Mouse (Mus musculus): ENCODE results near the gene Arhgap1. TPM values are rescaled to one million over a fixed set of nuclear protein-coding genes. Genes with fewer than 3 reads are reported as not detected.

The Arhgap1 gene
- total RNA-seq, 2 experiments from 2014 or later: 65.1 to 66.2 TPM

DNA sequence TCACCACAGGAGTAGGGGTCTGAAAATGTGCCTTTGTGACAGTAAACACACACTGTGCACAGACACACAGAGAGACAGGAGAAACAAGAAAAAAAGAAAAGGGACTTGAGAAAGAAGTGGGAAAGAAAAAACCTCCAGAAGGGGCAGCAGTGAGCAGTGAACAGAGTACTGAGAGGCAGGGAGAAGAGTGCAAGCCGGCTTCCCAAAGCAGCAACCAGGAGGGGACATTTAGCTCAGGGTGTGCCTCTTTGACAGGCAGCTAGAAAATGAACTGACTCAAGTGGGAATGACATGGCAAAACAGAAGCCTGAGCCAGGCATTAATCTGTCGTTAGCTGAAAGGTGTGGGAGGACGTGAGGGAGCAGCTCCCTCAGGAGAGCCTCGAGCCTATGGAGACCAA lies 33.2 kb downstream of the Arhgap1 start:
- Histone ChIP-seq H3K4me3 (no peak overlapping the region), H3K27ac (peak overlapping the region; percentile 59; the same call in 1 of the 2 replicates)
- peak; percentile 85 for TF ChIP-seq CTCF (conservative IDR thresholded peaks at IDR 0.05)
- peak; percentile 70 to 73 for DNase-seq (ENCODE audit: low spot score in 2 of 2)

DNA sequence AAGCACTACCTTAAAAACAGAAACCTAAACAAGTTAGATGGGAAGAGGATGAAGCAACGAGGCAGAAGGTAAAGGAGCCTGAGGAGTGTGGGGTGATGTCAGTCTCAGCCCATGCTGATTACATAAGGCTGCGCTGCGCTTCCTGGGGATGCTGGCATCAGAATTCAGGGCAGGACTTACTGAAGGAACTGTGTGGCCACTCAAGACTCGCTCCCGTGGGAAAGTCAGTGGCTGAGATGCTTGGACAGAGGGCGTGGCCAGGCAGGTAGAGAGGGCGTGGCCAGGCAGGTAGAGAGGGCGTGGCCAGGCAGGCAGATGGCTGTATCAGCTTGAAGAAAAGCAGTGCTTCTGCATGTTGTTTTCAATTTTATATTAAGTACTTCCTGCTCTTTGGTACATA lies 34.3 kb downstream of the Arhgap1 start:
- DNase-seq (ENCODE audit: low spot score in 2 of 2): no peak
- no peak for TF ChIP-seq CTCF (conservative IDR thresholded peaks at IDR 0.05)
- Histone ChIP-seq H3K27ac (peak overlapping the region; percentile 59), H3K4me3 (no peak overlapping the region)

DNA sequence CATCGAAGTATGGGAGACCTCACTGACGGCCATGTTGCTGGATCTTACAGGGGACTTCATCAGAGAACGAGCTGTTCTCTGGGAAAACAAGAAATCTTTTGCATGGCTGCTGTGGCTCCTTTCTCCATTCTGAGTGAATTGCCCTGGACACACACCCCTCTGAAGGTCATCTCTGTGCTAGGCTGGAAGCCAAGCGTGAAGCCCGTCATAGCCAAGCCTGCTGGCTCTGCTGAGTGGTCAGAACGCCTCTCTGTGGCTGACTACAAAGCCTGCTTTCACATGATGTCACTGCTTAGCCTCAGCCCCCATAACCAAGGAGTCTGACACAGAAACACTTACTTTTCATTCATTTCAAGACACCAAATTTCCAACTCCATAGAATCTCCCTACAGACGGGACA lies 39.8 kb downstream of the Arhgap1 start:
- Histone ChIP-seq H3K4me3 (no peak overlapping the region), H3K27ac (peak overlapping the region; percentile 67)
- DNase-seq (ENCODE audit: low spot score in 2 of 2): peak; percentile 47 to 58
- TF ChIP-seq CTCF (conservative IDR thresholded peaks at IDR 0.05): no peak

DNA sequence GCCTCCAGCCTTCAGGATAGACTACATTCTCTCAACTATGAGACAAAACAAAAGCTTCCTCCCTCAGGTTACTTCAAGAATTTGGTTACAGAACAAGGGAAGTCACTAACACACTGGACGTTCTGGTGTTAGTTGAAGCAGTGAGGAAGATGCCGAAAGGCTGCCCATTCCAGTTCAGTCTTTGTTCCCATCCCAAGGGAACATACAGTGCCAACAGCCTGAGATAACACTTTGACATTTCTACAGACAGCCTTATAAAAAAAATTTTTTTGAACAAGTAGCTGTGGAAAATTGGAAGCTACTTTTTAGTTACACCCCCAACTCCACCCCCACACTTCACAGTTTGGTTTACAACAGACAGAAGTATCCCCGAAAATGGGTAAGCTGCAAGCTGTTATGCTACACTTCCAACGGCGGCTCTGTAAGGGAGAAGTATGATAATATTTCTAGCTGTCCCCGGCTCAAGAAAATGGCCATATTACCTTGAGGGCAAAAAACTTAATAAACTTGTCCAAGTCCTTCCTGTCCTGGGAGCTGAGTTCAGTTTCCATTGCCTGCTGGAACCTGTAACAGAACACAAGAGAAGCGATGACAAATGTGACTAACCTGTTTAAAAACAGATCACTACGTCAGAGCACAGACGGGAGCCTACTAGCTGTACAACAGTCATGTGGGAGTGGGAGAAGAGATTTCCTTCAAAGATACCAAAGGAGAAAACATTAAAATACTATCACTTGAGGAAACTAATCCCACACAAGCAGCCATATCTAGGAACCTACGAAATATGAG lies 46.0 kb downstream of the Arhgap1 start:
- peak; percentile 43 to 57 for DNase-seq (ENCODE audit: low spot score in 2 of 2)
- Histone ChIP-seq H3K4me3 (no peak overlapping the region), H3K27ac (peak overlapping the region; percentile 59; the same call in 1 of the 2 replicates)
- no peak for TF ChIP-seq CTCF (conservative IDR thresholded peaks at IDR 0.05)

DNA sequence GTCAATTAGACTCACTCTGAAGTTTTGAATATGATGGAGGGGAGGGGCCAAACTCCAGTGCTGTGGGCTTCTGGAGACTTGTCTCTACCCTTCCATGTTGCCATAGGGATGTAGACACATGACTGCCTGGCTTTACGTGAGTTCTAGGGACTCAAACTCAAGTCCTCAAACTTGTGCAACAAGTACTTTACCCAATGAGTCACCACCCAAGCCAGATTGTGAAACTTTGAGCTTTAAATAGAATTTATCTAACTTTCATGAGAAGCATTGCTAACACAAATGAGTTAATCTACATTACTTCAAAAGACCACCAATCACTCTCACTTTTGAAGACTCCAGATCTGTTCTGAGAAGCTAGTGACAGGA lies 46.5 kb downstream of the Arhgap1 start:
- H3K27ac ChIP-seq: peak overlapping the region; percentile 56; the same call in 1 of the 2 replicates
- H3K4me3 ChIP-seq: no peak overlapping the region
- DNase-seq (ENCODE audit: low spot score in 2 of 2): no peak
- no peak for TF ChIP-seq CTCF (conservative IDR thresholded peaks at IDR 0.05)

DNA sequence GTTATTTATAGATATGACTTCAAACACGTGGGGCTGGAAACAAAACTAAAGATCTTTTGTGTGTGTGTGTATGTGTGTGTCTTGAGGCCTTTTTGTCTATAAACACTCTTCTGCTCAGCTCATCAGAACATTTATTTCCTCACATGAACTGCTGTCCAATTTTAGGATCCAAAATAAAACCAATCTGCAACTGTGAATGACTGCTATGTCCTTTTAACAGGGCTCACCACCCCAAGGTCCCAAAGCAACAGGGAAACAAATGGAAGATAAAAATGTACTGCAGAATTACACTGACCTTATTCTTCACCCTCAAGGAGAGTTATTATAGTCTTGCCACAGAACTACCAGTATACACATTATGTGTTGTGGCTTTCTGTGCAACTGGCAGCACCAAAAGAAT lies 49.6 kb downstream of the Arhgap1 start:
- H3K4me3 ChIP-seq: no peak overlapping the region
- H3K27ac ChIP-seq: peak overlapping the region; percentile 32; the same call in 1 of the 2 replicates
- no peak for DNase-seq (ENCODE audit: low spot score in 2 of 2)
- no peak for TF ChIP-seq CTCF (conservative IDR thresholded peaks at IDR 0.05)

DNA sequence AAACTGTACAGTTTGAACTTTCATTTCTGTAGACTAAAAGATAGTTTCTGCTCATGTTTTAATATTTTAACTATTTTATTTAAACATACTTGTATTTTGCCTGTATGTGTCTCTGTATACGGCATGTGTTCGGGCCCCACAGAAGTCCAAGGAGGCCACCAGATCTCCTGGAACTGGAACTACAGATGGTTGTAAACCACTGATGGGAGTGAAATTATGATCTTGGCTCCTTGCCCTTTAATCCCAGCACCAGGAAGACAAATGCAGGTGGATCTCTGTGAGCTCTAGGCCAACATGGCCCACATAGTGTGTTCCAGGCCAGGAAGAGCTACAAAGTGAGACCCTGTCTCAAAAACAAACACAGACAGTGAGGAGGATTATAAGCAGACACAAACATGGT lies 51.7 kb downstream of the Arhgap1 start:
- DNase-seq (ENCODE audit: low spot score in 2 of 2): no peak
- no peak for TF ChIP-seq CTCF (conservative IDR thresholded peaks at IDR 0.05)
- Histone ChIP-seq H3K27ac (no peak overlapping the region), H3K4me3 (no peak overlapping the region)

DNA sequence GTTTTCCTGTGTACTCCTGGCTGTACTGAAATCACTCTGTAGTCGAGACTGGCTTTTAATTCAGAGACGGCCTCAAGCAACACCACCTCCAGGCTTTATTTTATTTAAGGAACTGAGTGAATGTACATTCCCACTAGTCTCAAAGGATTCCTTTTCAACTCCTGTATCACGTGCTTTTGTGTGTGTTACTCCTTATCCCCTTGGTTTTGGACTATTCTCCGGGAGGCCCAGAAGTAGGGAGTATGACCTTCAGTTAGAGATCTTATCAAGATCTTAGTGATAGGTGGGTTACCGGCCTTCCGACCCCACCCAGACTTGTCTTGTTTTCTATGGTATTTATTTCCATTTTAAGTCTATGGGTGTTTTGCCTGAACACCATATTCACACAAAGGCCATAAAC lies 56.1 kb downstream of the Arhgap1 start:
- TF ChIP-seq CTCF (conservative IDR thresholded peaks at IDR 0.05): no peak
- Histone ChIP-seq H3K4me3 (no peak overlapping the region), H3K27ac (no peak overlapping the region)
- no peak for DNase-seq (ENCODE audit: low spot score in 2 of 2)

DNA sequence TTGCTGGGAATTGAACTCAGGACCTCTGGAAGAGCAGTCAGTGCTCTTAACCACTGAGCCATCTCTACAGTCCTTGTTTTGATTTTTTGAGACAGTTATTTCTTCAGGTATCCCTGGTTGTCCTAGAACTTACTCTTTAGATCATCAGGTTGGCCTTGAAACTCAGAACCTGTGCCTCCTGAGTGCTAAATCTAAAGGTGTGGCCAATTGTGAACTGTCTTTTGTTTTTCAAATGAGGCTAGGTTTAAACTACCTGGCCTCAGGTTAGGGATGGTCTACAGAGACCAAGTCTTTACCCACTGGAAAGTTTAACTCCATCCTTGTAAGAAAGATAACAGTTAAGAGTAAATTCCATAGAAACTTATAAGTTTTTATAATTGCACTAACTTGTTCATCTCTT lies 56.8 kb downstream of the Arhgap1 start:
- Histone ChIP-seq H3K4me3 (no peak overlapping the region), H3K27ac (no peak overlapping the region)
- DNase-seq (ENCODE audit: low spot score in 2 of 2): no peak
- TF ChIP-seq CTCF (conservative IDR thresholded peaks at IDR 0.05): no peak

DNA sequence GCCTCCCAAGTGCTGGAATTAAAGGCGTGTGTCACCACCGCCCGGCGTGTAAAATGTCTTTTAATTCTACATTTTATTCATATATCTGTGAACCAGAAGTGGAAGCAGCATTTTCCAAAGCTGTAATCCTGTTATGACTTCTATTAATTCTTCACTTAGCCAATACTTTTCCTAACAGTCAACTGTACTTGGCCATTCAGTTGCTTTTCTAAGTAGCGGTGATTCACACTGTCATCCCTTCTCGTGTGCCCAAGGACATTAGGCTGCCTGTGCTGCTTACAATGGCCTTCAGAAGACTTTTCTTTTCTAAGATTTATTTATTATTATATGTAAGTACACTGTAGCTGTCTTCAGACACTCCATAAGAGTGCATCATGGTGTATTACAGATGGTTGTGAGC lies 58.7 kb downstream of the Arhgap1 start:
- H3K27ac ChIP-seq: no peak overlapping the region
- no peak for DNase-seq (ENCODE audit: low spot score in 2 of 2)
- H3K4me3 ChIP-seq: no peak overlapping the region
- TF ChIP-seq CTCF (conservative IDR thresholded peaks at IDR 0.05): no peak

DNA sequence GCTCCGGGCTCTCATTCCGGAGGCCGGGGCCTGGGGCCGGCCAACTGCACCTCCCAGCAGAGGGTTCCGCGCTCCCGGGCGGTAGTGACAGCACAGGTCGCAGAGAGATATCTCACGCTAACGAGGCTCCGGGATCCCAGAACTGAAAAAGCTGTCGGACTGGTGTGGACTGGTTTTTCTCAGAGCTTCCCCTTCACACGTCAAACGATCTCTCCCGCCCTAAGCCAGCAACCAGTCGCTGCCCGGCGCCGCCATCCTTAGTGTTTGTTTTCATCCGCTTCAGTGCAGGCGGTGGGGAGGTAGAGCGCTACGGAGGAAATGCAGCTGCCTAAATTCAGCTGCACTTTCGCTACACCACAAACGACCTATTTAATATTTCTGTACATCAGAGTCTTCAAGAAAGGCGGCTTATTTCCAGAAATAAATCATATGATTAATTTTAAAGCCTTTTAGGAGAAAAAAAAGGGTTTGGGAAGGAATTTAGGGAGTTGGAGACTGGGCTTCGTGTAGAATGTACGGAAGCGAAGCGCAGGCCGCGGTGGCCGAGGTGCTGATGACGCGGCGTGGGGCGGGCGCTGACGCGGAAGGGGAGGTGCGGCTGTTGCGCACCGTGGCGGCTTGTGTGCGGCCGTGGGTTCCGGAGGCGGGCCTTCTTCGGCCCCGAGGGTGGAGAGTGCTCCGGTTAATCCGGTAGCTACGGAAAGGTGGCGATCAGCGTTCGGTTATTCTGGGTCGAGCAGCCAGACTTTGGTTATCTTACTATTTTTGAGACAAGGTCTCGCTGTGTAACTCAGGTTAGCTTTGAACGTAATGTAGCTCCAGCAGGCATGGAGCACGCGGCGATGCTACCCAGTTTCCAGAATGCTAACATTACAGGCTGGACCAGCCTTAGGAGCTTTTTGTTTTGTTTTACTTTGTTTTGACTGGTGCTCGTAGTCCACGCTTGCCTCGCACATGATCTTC lies 60.9 kb downstream of the Arhgap1 start, which contains the start of the genes Atg13 and Harbi1:
Gene Atg13 (minus strand): TSS at position 305 of the 963 bp plus-strand sequence.
Gene Harbi1 (plus strand): TSS at position 581 of the 963 bp plus-strand sequence.
- Histone ChIP-seq H3K27ac (peak within 1 kb of the TSS; percentile 99), H3K4me3 (peak within 1 kb of the TSS; percentile 97)
- DNase-seq (ENCODE audit: low spot score in 2 of 2): peak; percentile 93 to 95
- no peak for TF ChIP-seq CTCF (conservative IDR thresholded peaks at IDR 0.05)

DNA sequence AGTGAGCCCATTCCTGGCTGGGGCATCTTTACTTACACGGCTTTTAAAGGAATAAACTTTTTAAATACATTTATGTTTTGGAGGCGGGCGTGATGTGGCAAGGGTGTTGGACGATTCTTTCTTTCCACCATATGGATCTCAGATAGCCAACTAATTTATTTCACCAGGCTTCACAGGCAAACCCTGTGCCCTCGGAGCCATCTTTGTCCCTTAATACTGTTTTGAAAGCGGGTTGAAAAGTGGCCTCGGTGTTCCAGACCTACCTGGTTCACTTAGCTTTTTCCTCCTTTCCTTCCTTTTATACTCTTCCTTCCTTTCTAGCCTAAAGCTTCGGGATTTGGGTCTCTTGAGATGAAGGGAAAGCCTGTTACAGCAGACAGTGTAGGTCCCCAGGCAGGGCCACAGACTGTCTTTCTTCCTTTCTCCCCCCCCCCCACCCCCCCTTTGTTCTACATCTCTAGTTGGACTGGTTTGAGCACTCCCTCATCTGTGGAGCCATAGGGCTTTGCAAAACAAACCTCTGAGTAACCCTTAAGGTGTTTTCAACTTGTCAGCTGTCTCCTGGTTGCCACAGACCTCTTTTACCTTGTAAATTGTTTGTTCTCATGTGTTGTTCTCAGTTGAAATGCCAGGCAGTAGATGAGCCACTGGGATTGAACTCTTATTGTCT lies 61.7 kb downstream of the Arhgap1 start:
- Histone ChIP-seq H3K4me3 (peak overlapping the region; percentile 97), H3K27ac (peak overlapping the region; percentile 99)
- no peak for DNase-seq (ENCODE audit: low spot score in 2 of 2)
- no peak for TF ChIP-seq CTCF (conservative IDR thresholded peaks at IDR 0.05)
